Mouse (Mus musculus): Measurements from ENCODE around the gene Ccm2. TPM values are rescaled to one million over a fixed set of nuclear protein-coding genes. Genes with fewer than 3 reads are reported as not detected.

Ccm2 gene
- polyA plus RNA-seq, 1 experiment = 24.8 TPM

DNA sequence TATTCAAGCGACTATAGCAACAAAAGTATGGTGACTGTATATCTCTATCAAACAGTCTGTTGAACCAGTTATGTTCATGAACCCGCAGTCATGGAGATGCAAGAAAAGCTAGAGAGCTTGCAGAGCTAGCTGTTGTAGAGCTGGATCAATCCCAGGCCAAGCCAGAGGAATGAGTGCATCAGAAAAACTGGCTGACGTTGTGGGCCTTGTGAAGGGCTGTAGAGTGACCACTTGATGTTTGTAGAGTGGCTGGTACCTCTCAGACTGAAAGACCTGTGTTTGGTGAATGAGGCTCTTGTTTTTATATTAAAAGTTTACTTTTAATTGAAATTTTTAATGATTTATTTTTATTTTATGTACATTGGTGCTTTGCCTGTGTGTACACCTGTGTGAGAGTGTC is 3.5 kb downstream of the Ccm2 start:
- no peaks in the 10 kb centered on the region for H3K27me3 ChIP-seq (replicated peaks)
- peaks cover 56% of the 10 kb centered on the region for H3K4me1 ChIP-seq
- TF ChIP-seq FLI1 (IDR thresholded peaks at IDR 0.05; ENCODE audit: low read length) = no peak
- TF ChIP-seq GATA1 (IDR thresholded peaks at IDR 0.05; ENCODE audit: borderline replicate concordance, low read length) = no peak
- no peak overlapping the region for H3K4me3 ChIP-seq (replicated peaks)
- H3K36me3 ChIP-seq (replicated peaks; ENCODE audit: low read length) = peaks cover 39% of the 10 kb centered on the region
- no peaks in the 10 kb centered on the region for H3K9me3 ChIP-seq

DNA sequence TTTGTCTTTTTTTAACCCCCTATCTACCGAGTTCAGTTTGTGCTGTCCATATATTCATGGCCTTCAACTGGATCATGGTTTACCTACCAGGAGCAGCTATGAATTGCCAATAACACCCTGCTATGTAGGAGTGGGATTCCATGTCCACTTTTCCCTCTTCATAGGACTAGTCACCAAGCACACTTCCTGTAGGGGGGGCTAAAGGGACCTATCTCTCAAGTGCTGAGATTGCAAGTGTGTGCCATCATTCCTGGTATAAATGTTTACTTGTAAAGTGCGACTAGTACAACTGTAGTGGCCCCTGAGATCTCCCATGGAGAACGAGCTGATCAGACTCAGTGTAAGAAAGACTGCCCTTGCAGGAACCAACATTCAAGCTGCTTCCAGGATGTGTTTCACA is 11.5 kb downstream of the Ccm2 start:
- Histone ChIP-seq H3K4me3 (replicated peaks) (no peak overlapping the region), H3K4me1 (peaks cover 92% of the 10 kb centered on the region), H3K27me3 (replicated peaks) (no peaks in the 10 kb centered on the region), H3K9me3 (no peaks in the 10 kb centered on the region), H3K36me3 (replicated peaks; ENCODE audit: low read length) (peaks cover 42% of the 10 kb centered on the region)
- no peak for TF ChIP-seq FLI1 (IDR thresholded peaks at IDR 0.05; ENCODE audit: low read length)
- no peak for TF ChIP-seq GATA1 (IDR thresholded peaks at IDR 0.05; ENCODE audit: borderline replicate concordance, low read length)

DNA sequence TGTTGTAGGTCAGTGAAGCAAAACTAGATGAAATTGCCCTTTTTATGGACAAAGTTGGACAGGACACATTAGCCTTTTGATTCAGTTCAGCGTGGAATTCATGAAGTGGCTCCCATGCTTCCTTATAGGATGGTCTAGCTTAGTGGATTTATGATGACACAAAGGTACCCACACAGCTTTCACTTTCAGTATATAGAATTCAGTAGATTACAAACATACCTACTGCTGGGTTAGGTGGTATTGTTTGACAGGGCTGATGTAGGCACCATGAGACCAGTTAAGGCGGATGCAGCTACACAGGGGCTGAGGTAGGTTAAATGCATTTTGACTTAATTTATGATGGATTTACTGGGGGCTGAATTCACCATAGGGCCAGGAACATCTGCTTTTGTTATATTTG is 13.3 kb downstream of the Ccm2 start:
- Histone ChIP-seq H3K9me3 (no peaks in the 10 kb centered on the region), H3K27me3 (replicated peaks) (no peaks in the 10 kb centered on the region), H3K4me1 (peaks cover 92% of the 10 kb centered on the region), H3K4me3 (replicated peaks) (peak overlapping the region; percentile 91), H3K36me3 (replicated peaks; ENCODE audit: low read length) (peaks cover 44% of the 10 kb centered on the region)
- no peak for TF ChIP-seq FLI1 (IDR thresholded peaks at IDR 0.05; ENCODE audit: low read length)
- TF ChIP-seq GATA1 (IDR thresholded peaks at IDR 0.05; ENCODE audit: borderline replicate concordance, low read length) = no peak

DNA sequence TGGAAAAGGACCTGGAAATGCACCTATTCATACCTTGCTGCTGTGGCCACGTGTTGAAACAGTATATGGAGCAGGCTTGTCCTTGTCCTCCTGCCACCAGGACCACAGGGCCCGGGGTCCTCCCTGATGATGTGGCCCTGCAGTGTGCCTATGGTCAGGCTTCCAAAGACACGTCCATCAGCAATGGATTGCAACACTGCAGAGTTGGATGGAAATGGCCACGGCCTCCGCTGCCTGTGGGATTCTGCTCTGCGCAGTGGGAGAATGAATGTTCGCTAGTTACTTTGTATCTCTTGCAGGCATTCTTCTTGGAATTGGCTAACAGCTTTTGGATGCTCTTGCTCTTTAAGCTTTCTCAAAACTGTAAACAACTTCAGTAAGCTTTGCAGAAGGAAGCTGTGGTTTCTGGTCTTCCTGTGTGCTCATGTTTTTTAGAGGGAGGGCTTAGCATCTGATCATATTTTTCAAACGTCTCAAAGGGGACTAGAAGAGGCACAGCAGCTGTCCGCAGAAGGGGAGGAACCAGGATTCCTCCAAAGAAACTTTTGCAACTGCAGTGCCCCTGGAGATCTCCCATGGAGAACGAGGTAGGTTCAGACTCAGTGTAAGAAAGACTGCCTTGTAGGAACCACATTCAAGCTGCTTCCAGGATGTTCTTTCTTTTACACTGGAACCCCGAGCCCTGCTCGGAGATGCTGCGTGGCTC is 14.1 kb downstream of the Ccm2 start:
- Histone ChIP-seq H3K27me3 (replicated peaks) (no peaks in the 10 kb centered on the region), H3K4me1 (peaks cover 93% of the 10 kb centered on the region), H3K9me3 (no peaks in the 10 kb centered on the region), H3K36me3 (replicated peaks; ENCODE audit: low read length) (peaks cover 49% of the 10 kb centered on the region), H3K4me3 (replicated peaks) (peak overlapping the region; percentile 91)
- TF ChIP-seq FLI1 (IDR thresholded peaks at IDR 0.05; ENCODE audit: low read length) = 0 out of 2 replicates have a peak, but pooled peaks have one; percentile 9
- no peak for TF ChIP-seq GATA1 (IDR thresholded peaks at IDR 0.05; ENCODE audit: borderline replicate concordance, low read length)

DNA sequence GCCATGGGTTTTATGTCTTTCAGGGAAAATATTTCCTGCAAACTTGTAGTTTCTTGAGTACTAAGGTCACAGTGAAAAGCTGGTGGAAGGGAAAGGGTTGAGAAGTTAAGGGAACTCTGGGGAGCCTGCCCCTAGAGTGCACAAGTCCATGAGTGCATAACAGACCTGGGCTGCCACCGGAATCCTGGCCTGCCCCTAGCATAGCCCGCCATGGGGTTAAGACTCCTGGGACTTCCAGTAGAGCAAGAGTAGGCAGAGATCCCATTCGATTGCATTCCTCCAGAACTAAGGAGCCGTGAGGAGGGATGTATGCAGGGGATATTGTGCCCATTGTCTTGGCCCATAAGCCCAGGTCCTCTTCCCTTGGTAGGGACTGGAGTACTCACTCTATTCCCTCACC is 14.8 kb downstream of the Ccm2 start:
- Histone ChIP-seq H3K36me3 (replicated peaks; ENCODE audit: low read length) (peaks cover 50% of the 10 kb centered on the region), H3K27me3 (replicated peaks) (no peaks in the 10 kb centered on the region), H3K4me3 (replicated peaks) (peak overlapping the region; percentile 91), H3K9me3 (no peaks in the 10 kb centered on the region), H3K4me1 (peaks cover 94% of the 10 kb centered on the region)
- TF ChIP-seq GATA1 (IDR thresholded peaks at IDR 0.05; ENCODE audit: borderline replicate concordance, low read length) (no peak), FLI1 (IDR thresholded peaks at IDR 0.05; ENCODE audit: low read length) (no peak)

DNA sequence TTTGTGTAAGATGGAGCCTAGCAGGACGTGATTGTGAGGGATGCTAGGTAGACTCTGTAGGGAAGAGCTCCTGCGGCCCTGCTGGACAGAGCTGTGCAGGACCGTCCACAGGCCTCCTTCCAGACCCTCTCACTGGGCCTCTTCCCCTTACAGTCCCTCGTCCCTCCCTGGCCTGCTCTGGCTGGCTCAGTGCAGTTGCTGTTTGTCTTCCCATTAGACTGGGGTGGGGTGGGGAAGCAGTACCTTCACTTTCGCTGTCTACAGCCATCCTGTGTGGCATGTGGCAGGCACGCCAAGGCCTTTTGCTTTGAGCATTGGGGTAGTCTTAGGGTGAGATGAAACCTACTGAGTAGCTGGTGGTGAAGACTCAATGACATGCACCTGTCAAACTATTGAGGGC is 15.7 kb downstream of the Ccm2 start:
- H3K27me3 ChIP-seq (replicated peaks) = no peaks in the 10 kb centered on the region
- H3K9me3 ChIP-seq = no peaks in the 10 kb centered on the region
- H3K4me1 ChIP-seq = peaks cover 94% of the 10 kb centered on the region
- TF ChIP-seq FLI1 (IDR thresholded peaks at IDR 0.05; ENCODE audit: low read length) (no peak), GATA1 (IDR thresholded peaks at IDR 0.05; ENCODE audit: borderline replicate concordance, low read length) (no peak)
- peak overlapping the region; percentile 91 for H3K4me3 ChIP-seq (replicated peaks)
- peaks cover 52% of the 10 kb centered on the region for H3K36me3 ChIP-seq (replicated peaks; ENCODE audit: low read length)

DNA sequence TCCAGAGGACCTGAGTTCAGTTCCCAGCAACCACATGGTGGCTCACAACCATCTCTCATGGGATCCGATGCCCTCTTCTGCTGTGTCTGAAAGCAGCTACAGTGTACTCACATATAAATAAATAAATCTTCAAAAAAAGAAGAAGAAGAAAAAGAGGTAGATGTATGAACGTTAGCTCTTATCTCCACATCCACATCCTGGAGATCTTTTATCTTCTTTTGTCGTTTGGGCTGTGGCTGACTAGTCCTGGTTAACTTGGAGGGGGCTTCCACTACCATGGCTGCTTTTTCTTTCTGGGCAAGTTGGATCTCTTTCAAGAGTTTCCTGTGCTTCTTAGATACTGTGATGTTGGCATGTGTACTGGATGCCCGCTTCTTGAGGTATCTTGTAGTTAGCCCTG is 16.5 kb downstream of the Ccm2 start:
- Histone ChIP-seq H3K9me3 (no peaks in the 10 kb centered on the region), H3K36me3 (replicated peaks; ENCODE audit: low read length) (peaks cover 51% of the 10 kb centered on the region), H3K4me1 (peaks cover 91% of the 10 kb centered on the region), H3K4me3 (replicated peaks) (peak overlapping the region; percentile 91), H3K27me3 (replicated peaks) (no peaks in the 10 kb centered on the region)
- no peak for TF ChIP-seq GATA1 (IDR thresholded peaks at IDR 0.05; ENCODE audit: borderline replicate concordance, low read length)
- TF ChIP-seq FLI1 (IDR thresholded peaks at IDR 0.05; ENCODE audit: low read length) = no peak

DNA sequence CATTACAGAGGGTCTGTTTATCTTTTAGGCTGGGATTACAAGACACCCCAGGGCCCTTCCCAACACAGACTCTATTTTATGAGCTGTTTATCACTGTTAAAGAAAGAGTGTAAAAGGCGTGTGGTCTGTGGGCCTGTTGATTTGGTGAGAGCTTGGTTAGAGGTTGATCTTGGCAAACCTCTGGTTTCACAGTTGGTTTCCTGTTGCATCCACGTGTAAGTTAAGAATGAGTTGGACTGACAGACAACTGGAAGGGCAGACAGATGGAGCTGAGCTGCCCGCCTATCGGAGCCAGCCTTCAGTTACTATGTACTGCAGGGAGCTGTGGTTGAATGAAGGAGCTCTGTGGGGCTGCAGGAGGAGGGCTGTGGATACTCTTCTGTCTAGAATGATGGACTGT is 19.8 kb downstream of the Ccm2 start:
- TF ChIP-seq FLI1 (IDR thresholded peaks at IDR 0.05; ENCODE audit: low read length) = no peak
- no peak for TF ChIP-seq GATA1 (IDR thresholded peaks at IDR 0.05; ENCODE audit: borderline replicate concordance, low read length)
- peaks cover 78% of the 10 kb centered on the region for H3K36me3 ChIP-seq (replicated peaks; ENCODE audit: low read length)
- H3K4me1 ChIP-seq = peaks cover 81% of the 10 kb centered on the region
- no peaks in the 10 kb centered on the region for H3K9me3 ChIP-seq
- H3K27me3 ChIP-seq (replicated peaks) = no peaks in the 10 kb centered on the region
- peak overlapping the region; percentile 33 for H3K4me3 ChIP-seq (replicated peaks)

DNA sequence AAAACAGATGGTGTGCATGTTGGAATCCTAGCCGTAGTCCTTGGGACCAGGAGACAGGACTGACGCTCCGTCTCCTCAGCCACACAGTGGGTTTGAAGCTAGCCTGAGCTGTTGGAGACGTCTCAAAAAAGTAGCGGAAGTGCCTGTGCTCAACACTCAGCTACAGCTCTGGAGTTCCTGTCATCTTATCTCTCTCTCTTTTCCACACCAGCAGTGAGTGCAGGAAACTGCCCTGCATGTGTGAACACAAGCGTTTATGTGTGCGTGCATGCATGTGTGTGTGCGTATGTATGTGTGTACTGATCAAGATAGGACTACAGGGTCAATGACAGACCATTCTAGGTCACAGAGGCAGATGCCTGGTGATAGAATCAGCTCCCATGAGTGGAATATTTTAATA is 21.3 kb downstream of the Ccm2 start:
- H3K4me3 ChIP-seq (replicated peaks) = peak overlapping the region; percentile 39
- H3K4me1 ChIP-seq = peaks cover 68% of the 10 kb centered on the region
- TF ChIP-seq FLI1 (IDR thresholded peaks at IDR 0.05; ENCODE audit: low read length) = no peak
- no peak for TF ChIP-seq GATA1 (IDR thresholded peaks at IDR 0.05; ENCODE audit: borderline replicate concordance, low read length)
- no peaks in the 10 kb centered on the region for H3K9me3 ChIP-seq
- H3K27me3 ChIP-seq (replicated peaks) = no peaks in the 10 kb centered on the region
- H3K36me3 ChIP-seq (replicated peaks; ENCODE audit: low read length) = peaks cover 87% of the 10 kb centered on the region

DNA sequence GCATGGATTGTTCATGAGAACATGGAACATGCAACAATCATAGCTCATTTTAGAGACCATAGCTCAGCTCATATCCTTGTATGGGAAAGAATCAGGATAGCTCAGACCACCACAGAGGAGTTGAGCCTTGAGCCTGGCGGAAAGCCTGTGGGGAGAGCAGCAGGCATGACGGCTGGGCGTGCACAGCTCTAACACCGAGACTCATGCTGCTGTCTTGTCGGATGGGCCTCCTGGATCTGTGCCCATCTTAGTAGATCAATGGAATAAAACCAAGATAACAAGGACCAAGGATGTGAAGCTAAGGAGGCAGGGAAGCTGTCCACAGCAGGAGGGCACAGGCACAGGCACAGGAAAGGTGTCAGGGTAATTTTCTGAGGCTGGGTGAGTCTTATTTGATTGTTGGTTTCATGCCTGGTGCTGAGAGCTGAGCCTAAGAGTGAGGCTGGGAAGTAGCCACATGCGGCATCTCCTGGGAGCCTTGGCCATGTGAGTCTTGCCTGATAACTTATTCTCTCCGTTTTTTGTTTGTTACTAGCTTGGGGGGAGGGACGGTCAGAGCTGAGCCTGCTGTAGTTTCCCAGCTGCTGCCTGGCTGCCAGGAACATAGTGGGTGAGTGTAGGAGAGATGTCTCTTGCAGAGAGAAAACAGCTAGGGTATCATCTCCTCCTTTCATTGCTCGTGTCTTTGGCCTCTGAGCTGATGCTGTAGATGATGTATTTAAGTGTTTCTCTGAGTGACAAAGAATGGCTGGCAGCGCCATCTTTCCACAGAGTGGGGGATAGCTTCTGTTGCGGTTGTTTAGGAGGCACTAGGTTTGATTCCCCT is 22.1 kb downstream of the Ccm2 start:
- H3K4me3 ChIP-seq (replicated peaks) = no peak overlapping the region
- H3K9me3 ChIP-seq = no peaks in the 10 kb centered on the region
- peaks cover 68% of the 10 kb centered on the region for H3K4me1 ChIP-seq
- H3K27me3 ChIP-seq (replicated peaks) = no peaks in the 10 kb centered on the region
- peaks cover 87% of the 10 kb centered on the region for H3K36me3 ChIP-seq (replicated peaks; ENCODE audit: low read length)
- TF ChIP-seq FLI1 (IDR thresholded peaks at IDR 0.05; ENCODE audit: low read length) (no peak), GATA1 (IDR thresholded peaks at IDR 0.05; ENCODE audit: borderline replicate concordance, low read length) (no peak)
